ENCODE assay signal across 7 mouse cellular contexts in genomic region chr7:25281166-25281733, GRCm38 (mm10). TPM values are rescaled to one million over a fixed set of nuclear protein-coding genes. Genes with fewer than 3 reads are reported as not detected.
A peak's percentile ranks its signal among the peaks of the same experiment; 100 is the strongest.
DNase-seq lines count a peak whose midpoint lies in the region; ATAC-seq and TF ChIP-seq lines count a peak whose summit lies in the region.

No protein-coding gene starts in this region.

- peak overlapping the region; percentile 81 for H3K4me3 ChIP-seq in left cerebral cortex, adult 2 months
- peak overlapping the region; percentile 49 for H3K4me3 ChIP-seq in cortical plate, adult 2 months (ENCODE audit: insufficient read depth, low read length)
- peak overlapping the region; percentile 66 for H3K4me3 ChIP-seq in heart, postnatal 0 days (ENCODE audit: low read depth, low read length)
- peak overlapping the region; percentile 92 for H3K4me3 ChIP-seq in megakaryocyte, embryonic 14.5 days (replicated peaks)

- intact Hi-C loops in left cerebral cortex, adult 2 months (cut with DNase I), result no loop called here
- intact Hi-C loops in left cerebral cortex, postnatal 25 days (cut with DNase I), result no loop called here

- ATAC-seq in heart, postnatal 0 days (ENCODE audit: insufficient read depth, low read depth), result no peak

- no peak for TF ChIP-seq EP300 in heart, postnatal 0 days (IDR thresholded peaks at IDR 0.05; ENCODE audit: low read depth)

- DNase-seq in left cerebral cortex, adult 2 months (ENCODE audit: extremely low spot score in 1 of 2, low spot score in 2 of 2), result no peak
- no peak for DNase-seq in left cerebral cortex, postnatal 25 days (ENCODE audit: low spot score in 2 of 2)
- no peak for DNase-seq in heart, postnatal 0 days (ENCODE audit: low spot score)
- no peak for DNase-seq in gastrocnemius, postnatal 10 days
- DNase-seq in MN1 (ENCODE audit: low spot score), result no peak

- H3K27ac ChIP-seq in left cerebral cortex, adult 2 months, result peak overlapping the region; percentile 98
- peak overlapping the region; percentile 85 for H3K27ac ChIP-seq in cortical plate, adult 2 months (ENCODE audit: insufficient read depth, low read length)
- peak overlapping the region; percentile 99 for H3K27ac ChIP-seq in heart, postnatal 0 days (ENCODE audit: low read depth)

- H3K4me2 ChIP-seq in heart, postnatal 0 days (ENCODE audit: low read depth, low read length), result peak overlapping the region; percentile 79

- peaks cover 15% of the 10 kb centered on the region for H3K36me3 ChIP-seq in heart, postnatal 0 days (replicated peaks; ENCODE audit: control insufficient read depth, insufficient read depth, low read length)
- H3K36me3 ChIP-seq in megakaryocyte, embryonic 14.5 days (replicated peaks; ENCODE audit: low read length), result peaks cover 30% of the 10 kb centered on the region

- WGBS in heart, postnatal 0 days, result 14% methylated on average over 12 of the region's 12 CpGs

- no peak for TF ChIP-seq POLR2A in cortical plate, adult 2 months (IDR thresholded peaks at IDR 0.05; ENCODE audit: extremely low read depth, insufficient read depth, low read length)

- peak overlapping the region; percentile 63; the same call in 1 of the 2 replicates for H3K9ac ChIP-seq in heart, postnatal 0 days (replicated peaks; ENCODE audit: low read depth, low read length)

- H3K27me3 ChIP-seq in heart, postnatal 0 days (ENCODE audit: control insufficient read depth, insufficient read depth, low read length), result no peaks in the 10 kb centered on the region
- H3K27me3 ChIP-seq in megakaryocyte, embryonic 14.5 days (replicated peaks), result no peaks in the 10 kb centered on the region

- no peak for TF ChIP-seq CTCF in left cerebral cortex, adult 2 months (IDR thresholded peaks at IDR 0.05)
- no peak for TF ChIP-seq CTCF in cortical plate, adult 2 months (IDR thresholded peaks at IDR 0.05; ENCODE audit: extremely low read depth, insufficient read depth, low read length)
- no peak for TF ChIP-seq CTCF in heart, postnatal 0 days (IDR thresholded peaks at IDR 0.05; ENCODE audit: low read depth)

- H3K4me1 ChIP-seq in cortical plate, adult 2 months (ENCODE audit: control insufficient read depth, insufficient read depth, low read length), result peaks cover 3% of the 10 kb centered on the region; the same call in 1 of the 2 replicates
- H3K4me1 ChIP-seq in heart, postnatal 0 days (ENCODE audit: control insufficient read depth, insufficient read depth), result peaks cover 49% of the 10 kb centered on the region
- peaks cover 84% of the 10 kb centered on the region for H3K4me1 ChIP-seq in megakaryocyte, embryonic 14.5 days

- no peaks in the 10 kb centered on the region for H3K9me3 ChIP-seq in heart, postnatal 0 days (replicated peaks; ENCODE audit: control insufficient read depth, low read length)
- H3K9me3 ChIP-seq in megakaryocyte, embryonic 14.5 days, result no peaks in the 10 kb centered on the region

RNA-seq across cellular contexts. Expression of gene Cic, which starts 13.7 kb away (rescaled TPM):
- total RNA-seq in left cerebral cortex, adult 2 months (2021), result 100 to 1,000 TPM; 215 to 228 TPM
- total RNA-seq in left cerebral cortex, postnatal 25 days (2021), result 100 to 1,000 TPM; 211 to 223 TPM
- polyA plus RNA-seq in cortical plate, adult 2 months (2012; rRNA removed), result 89.6 and 94.1 TPM in 2 replicates
- total RNA-seq in heart, postnatal 0 days (2014; rRNA removed; ENCODE audit: low replicate concordance), result 57.2 and 63.0 TPM in 2 replicates
- polyA plus RNA-seq in heart, postnatal 0 days (2015; fragmentation: Nextera tagmentation; extraction: Ambion mirVana), result 15.7 and 16.9 TPM in 2 replicates
- polyA plus RNA-seq in megakaryocyte, embryonic 14.5 days (2012; ENCODE audit: insufficient read depth, low replicate concordance), result 290 and 655 TPM in 2 replicates
- total RNA-seq in gastrocnemius, postnatal 10 days (2021), result 10 to 100 TPM; 65.7 to 73.4 TPM

RNA-seq across cellular contexts. Expression of gene Pafah1b3, which starts 16.5 kb away (rescaled TPM):
- total RNA-seq in left cerebral cortex, adult 2 months (2021), result 10 to 100 TPM; 27.9 to 34.2 TPM
- total RNA-seq in left cerebral cortex, postnatal 25 days (2021), result 10 to 100 TPM; 26.7 to 28.0 TPM
- polyA plus RNA-seq in cortical plate, adult 2 months (2012; rRNA removed), result 20.5 and 24.5 TPM in 2 replicates
- total RNA-seq in heart, postnatal 0 days (2014; rRNA removed; ENCODE audit: low replicate concordance), result 83.9 and 161 TPM in 2 replicates
- polyA plus RNA-seq in heart, postnatal 0 days (2015; fragmentation: Nextera tagmentation; extraction: Ambion mirVana), result 57.3 and 61.5 TPM in 2 replicates
- polyA plus RNA-seq in megakaryocyte, embryonic 14.5 days (2012; ENCODE audit: insufficient read depth, low replicate concordance), result 19.1 TPM in 1 of 2 replicates, not detected in the other
- total RNA-seq in gastrocnemius, postnatal 10 days (2021), result 10 to 100 TPM in 1 of 2 experiments, 1 to 10 TPM in 1; 7.5 to 12.3 TPM

RNA-seq across cellular contexts. Expression of gene Prr19, which starts 20.0 kb away (rescaled TPM):
- under 1 TPM in 1 of 2 experiments, not detected in 1; 0.27 TPM for total RNA-seq in left cerebral cortex, adult 2 months (2021)
- not detected for total RNA-seq in left cerebral cortex, postnatal 25 days (2021)
- 0.08 and 0.13 TPM in 2 replicates for polyA plus RNA-seq in cortical plate, adult 2 months (2012; rRNA removed)
- total RNA-seq in heart, postnatal 0 days (2014; rRNA removed; ENCODE audit: low replicate concordance), result not detected in 2 replicates
- polyA plus RNA-seq in heart, postnatal 0 days (2015; fragmentation: Nextera tagmentation; extraction: Ambion mirVana), result not detected in 2 replicates
- 0.17 TPM in 1 of 2 replicates, not detected in the other for polyA plus RNA-seq in megakaryocyte, embryonic 14.5 days (2012; ENCODE audit: insufficient read depth, low replicate concordance)
- total RNA-seq in gastrocnemius, postnatal 10 days (2021), result not detected

RNA-seq across cellular contexts. Expression of gene Tmem145, which starts 24.7 kb away (rescaled TPM):
- total RNA-seq in left cerebral cortex, adult 2 months (2021), result 10 to 100 TPM; 51.8 to 59.3 TPM
- 10 to 100 TPM; 47.8 to 55.1 TPM for total RNA-seq in left cerebral cortex, postnatal 25 days (2021)
- polyA plus RNA-seq in cortical plate, adult 2 months (2012; rRNA removed), result 116 and 129 TPM in 2 replicates
- total RNA-seq in heart, postnatal 0 days (2014; rRNA removed; ENCODE audit: low replicate concordance), result not detected in 2 replicates
- not detected in 2 replicates for polyA plus RNA-seq in heart, postnatal 0 days (2015; fragmentation: Nextera tagmentation; extraction: Ambion mirVana)
- 0.16 TPM in 1 of 2 replicates, not detected in the other for polyA plus RNA-seq in megakaryocyte, embryonic 14.5 days (2012; ENCODE audit: insufficient read depth, low replicate concordance)
- not detected for total RNA-seq in gastrocnemius, postnatal 10 days (2021)

RNA-seq across cellular contexts. Expression of gene Erf, which starts 30.7 kb away (rescaled TPM):
- total RNA-seq in left cerebral cortex, adult 2 months (2021), result 10 to 100 TPM; 61.5 to 68.2 TPM
- 10 to 100 TPM; 65.1 to 75.6 TPM for total RNA-seq in left cerebral cortex, postnatal 25 days (2021)
- 47.2 and 48.6 TPM in 2 replicates for polyA plus RNA-seq in cortical plate, adult 2 months (2012; rRNA removed)
- total RNA-seq in heart, postnatal 0 days (2014; rRNA removed; ENCODE audit: low replicate concordance), result 41.4 and 66.8 TPM in 2 replicates
- polyA plus RNA-seq in heart, postnatal 0 days (2015; fragmentation: Nextera tagmentation; extraction: Ambion mirVana), result 6.5 and 7.0 TPM in 2 replicates
- polyA plus RNA-seq in megakaryocyte, embryonic 14.5 days (2012; ENCODE audit: insufficient read depth, low replicate concordance), result 44.8 and 66.8 TPM in 2 replicates
- 10 to 100 TPM; 14.9 to 18.4 TPM for total RNA-seq in gastrocnemius, postnatal 10 days (2021)
